Mouse (Mus musculus) right cerebral cortex, postnatal 14 days (tissue): ENCODE measurements around the gene Ap5s1.
"Not testable (repeated sequence)": the region's sequence is repeated elsewhere in the genome, so short reads cannot be mapped to it uniquely, and the experiment has no call there.

Experiments
- DNase-seq: peaks from one replicate; pipeline ENCODE4 v3.0.0; 2022

Ap5s1 gene

DNA sequence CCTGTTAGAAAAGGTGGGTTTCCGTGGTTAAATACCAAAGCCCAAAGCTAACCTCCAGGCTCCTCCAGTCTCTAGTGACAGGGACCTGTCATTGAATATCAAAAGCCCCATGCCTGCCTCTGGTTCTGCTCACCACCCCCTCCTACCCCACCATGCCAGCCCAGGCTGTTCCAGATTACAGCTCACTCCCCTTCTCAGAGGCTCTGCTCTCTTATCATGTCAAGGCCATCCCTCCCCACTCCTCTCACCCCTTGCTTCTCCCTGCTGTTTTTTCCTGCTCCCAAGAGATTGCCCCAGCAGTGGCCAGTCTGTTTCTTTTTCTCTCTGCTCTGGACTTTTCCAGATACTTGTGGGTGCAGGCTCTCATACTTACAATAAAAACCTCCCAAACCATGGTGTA, 16.7 kb downstream of the Ap5s1 start:
- DNase-seq = no peak

GRCm38 (mm10) chr2:131225178-131225577, 18.3 kb downstream of the Ap5s1 start:
- DNase-seq = no peak

- DNase-seq = not testable (repeated sequence)
Measured at GRCm38 (mm10) chr2:131226669-131227068, 19.8 kb downstream of the Ap5s1 start.

DNA sequence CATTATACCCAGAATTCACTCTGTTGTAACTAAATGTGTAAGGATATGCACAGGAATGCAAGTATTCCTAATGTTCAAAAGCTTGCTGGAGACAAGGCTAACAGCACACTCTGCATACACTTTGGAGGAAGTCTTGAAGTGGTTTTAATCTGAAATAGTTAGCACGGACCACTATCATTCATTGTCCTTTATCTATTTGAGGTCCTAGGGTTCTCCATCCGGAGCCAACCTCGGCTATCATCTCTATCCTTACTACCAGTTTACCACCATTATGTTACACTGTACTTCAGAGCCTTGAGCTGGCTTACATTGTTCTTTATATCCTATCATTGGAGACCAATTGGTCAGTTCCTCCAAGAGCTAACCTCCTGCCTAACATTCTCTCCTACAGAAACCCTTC, 20.4 kb downstream of the Ap5s1 start:
- DNase-seq = no peak

DNA sequence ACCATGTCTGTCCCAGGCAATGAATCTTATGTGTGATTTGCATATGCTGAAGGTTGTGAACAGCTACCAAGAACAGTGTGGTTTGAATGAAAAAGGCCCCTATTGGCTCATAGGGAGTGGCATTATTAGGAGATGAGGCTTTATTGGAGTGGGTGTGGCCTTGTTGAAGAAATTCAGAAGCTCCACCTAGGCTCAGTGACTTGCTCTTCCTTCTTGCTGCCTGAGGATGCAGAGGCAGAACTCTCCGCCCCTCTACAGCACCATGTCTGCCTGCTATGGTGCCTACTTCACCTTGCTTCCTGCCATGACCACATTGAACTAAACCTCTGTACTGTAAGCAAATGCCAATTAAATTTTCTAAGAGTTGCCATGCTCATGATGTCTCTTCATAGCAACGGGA, 25.7 kb downstream of the Ap5s1 start:
- no peak for DNase-seq

- peak; percentile 90 for DNase-seq
Measured at GRCm38 (mm10) chr2:131233307-131234126, 26.6 kb downstream of the Ap5s1 start, which contains the start of gene Mavs. TSS of gene Mavs (plus strand) at chr2:131234063.

DNA sequence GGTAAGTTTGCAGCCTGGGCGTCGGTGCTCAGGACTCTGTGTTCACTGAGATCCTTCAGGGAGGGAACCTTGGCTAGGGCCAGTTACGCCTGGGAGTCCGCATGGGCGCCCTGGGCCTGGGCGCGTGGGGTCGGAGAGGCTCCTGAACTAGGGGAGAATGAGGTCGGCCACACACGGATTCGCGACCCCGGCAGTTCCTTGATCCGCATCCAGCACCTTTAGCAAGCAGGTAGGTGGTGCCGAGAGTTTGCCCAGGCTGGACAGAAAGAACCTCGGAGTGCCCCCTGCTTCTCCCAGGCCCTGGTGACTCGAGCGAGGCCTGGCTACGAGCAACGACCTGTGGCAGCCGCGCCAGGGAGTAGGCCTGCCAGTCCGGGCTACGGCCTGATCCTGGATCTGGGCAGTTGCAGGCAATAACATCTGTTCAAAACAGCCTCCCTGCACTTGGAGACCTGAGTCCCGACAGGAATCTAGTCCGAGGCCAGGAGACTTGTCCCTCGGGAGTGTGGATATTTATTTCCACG, 27.3 kb downstream of the Ap5s1 start:
- no peak for DNase-seq

GRCm38 (mm10) chr2:131234970-131235635, 28.2 kb downstream of the Ap5s1 start:
- DNase-seq = no peak

GRCm38 (mm10) chr2:131242180-131242579, 35.3 kb downstream of the Ap5s1 start:
- DNase-seq = no peak

- DNase-seq = no peak
Measured at GRCm38 (mm10) chr2:131242929-131243328, 36.1 kb downstream of the Ap5s1 start.

- peak; percentile 39 for DNase-seq
Measured at GRCm38 (mm10) chr2:131253681-131254328, 46.9 kb downstream of the Ap5s1 start.

DNA sequence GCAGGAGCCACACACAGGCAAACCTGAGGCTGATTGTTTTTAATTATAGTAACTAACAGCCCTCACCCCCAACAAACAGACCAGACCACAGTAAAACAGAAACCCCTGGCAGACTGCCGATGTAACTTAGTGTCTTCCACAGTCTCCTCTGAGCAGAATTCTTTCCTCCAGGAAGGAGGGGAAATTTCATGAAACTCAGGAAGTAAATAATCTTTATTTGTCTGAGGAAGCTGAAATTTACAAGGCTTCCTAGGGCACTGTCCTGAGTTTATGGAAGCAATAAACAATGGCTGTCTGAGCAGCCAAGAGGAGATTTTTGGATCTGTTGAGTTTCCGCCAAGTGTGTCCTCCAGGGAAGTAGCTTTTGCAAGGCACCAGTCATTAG, 47.4 kb downstream of the Ap5s1 start:
- DNase-seq = no peak

- no peak for DNase-seq
Measured at GRCm38 (mm10) chr2:131255738-131256137, 48.9 kb downstream of the Ap5s1 start.

GRCm38 (mm10) chr2:131258693-131259092, 51.8 kb downstream of the Ap5s1 start:
- no peak for DNase-seq

DNA sequence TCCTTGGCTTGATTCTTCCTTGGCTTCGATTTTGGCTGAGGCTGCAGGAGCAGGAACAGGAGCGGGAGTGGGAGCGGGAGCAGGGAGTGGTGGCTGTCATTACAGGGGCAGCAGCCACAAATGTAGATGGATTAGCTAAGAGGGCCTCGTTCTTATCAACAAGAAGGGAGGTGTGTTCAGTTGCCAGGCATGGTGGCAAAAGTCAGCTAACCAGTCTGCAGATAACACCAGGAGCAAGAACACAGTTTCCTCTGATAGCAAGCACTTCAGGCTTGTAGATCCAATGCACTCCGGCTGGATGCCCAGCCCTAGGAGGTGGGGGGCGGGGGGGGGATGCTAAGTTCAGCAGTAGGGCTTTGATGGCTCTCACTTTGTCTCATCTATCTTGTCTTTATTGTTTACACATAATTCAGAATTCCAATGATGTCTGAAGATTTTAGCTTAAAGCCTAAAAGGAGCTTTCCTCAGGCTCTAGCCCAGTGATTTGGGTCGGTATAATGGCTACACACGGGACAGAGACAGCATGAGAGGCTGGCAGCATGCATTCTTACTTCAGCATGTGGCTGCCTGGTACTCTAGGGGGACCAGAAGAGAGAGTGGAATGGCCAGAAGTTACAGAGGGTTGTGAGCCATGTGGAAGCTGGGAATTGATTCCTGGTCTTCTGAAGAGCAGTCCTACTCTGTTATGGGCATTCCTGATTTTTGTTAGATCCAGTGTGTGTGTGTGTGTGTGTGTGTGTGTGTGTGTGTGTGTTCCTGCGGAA, 53.8 kb downstream of the Ap5s1 start:
- DNase-seq = no peak

DNA sequence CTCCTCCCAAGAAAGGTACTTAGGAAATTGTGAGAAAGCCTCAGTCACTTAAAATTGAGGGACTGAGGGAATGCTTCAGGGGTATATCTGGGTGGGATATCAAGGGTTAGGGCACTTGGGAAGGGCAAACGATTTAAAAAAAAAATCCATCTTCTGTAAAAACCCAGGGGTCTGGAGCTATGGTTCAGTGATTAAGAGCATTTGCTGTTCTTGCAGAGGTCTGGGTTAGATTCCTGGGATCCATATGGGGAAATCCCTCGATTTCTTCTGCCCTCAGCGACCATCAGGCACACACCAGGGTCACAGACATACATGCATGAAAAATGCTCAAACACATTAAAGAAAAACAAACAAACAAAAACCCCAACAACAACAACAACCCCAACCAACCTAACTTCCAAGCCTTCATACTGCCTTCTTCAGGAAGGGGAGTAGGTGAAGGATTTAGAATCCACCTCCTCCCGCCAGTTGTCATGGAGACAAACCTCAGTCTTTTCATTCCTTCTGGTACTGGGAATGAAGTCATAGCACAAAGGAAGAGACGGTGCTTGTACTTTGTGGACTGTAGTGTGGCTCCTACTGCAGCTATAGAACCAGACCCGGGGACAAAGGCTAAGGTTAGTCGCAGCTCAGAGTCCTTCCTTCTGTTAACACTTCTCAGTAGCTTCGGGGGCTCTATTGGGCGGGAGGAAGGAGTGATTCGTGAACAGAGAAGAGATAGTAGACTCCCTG, 54.8 kb downstream of the Ap5s1 start:
- no peak for DNase-seq

- peak; percentile 98 for DNase-seq
Measured at GRCm38 (mm10) chr2:131262213-131262672, 55.4 kb downstream of the Ap5s1 start, which contains the start of gene Pank2. TSS of gene Pank2 (plus strand) at chr2:131262495.
